Mouse (Mus musculus) layer of hippocampus, adult 18-20 months (tissue): ENCODE measurements around the gene Shank1. TPM values are rescaled to one million over a fixed set of nuclear protein-coding genes. Genes with fewer than 3 reads are reported as not detected.
"Not testable (repeated sequence)": the region's sequence is repeated elsewhere in the genome, so short reads cannot be mapped to it uniquely, and the experiment has no call there.

ENCODE experiments used
- DNase-seq, 2 experiments: peaks; one replicate each; pipeline ENCODE4 v3.0.0; 2022; ENCODE audit warnings: low spot score in 2 of 2
- long read RNA-seq: library from polyadenylated mRNA; stranded (forward); transcript quantifications from one replicate; pipeline ENCODE4 v2.0.0, GENCODE M21; 2021
- total RNA-seq, 2 experiments: library from RNA; stranded (reverse); gene quantifications; 2 replicates each; pipeline ENCODE4 v1.2.3; 2021

Shank1 gene
- 100 to 1,000 TPM; 626 to 653 TPM for total RNA-seq
- long read RNA-seq, partial matches to known transcripts, result 14 of 52 reads
- long read RNA-seq, other reads (novel, unspliced or antisense), result 38 of 52 reads

- peak in 1 of 2 experiments; percentile 22 for DNase-seq
Measured at GRCm38 (mm10) chr7:44309475-44310284, at the start of gene Shank1. Gene Shank1, plus strand, starts transcription at chr7:44310253.

DNA sequence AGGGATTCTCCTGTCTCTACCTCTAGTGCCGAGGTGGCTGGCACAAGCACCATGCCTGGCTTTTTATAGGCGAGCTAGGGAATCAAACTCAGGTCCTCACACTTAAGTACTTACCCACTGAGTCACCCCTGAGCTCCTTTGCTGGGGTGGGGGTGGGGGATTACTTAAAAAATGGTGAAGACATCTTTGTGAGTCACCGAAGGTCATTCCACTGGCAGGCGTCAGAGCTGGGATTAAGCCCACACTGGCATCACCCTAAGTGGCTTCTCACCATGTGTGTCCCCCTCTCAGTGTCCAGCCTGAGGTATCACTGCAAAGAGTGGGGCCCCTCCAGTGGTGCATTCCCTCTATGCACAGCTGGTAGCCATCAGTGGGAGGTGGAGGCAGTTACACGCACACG lies 49.6 kb upstream of the Shank1 start:
- DNase-seq, result no peak

- no peak for DNase-seq
Measured at GRCm38 (mm10) chr7:44261147-44261546, 48.9 kb upstream of the Shank1 start, which contains the start of gene Gm15517. Gene Gm15517, plus strand, starts transcription at chr7:44261447.

DNA sequence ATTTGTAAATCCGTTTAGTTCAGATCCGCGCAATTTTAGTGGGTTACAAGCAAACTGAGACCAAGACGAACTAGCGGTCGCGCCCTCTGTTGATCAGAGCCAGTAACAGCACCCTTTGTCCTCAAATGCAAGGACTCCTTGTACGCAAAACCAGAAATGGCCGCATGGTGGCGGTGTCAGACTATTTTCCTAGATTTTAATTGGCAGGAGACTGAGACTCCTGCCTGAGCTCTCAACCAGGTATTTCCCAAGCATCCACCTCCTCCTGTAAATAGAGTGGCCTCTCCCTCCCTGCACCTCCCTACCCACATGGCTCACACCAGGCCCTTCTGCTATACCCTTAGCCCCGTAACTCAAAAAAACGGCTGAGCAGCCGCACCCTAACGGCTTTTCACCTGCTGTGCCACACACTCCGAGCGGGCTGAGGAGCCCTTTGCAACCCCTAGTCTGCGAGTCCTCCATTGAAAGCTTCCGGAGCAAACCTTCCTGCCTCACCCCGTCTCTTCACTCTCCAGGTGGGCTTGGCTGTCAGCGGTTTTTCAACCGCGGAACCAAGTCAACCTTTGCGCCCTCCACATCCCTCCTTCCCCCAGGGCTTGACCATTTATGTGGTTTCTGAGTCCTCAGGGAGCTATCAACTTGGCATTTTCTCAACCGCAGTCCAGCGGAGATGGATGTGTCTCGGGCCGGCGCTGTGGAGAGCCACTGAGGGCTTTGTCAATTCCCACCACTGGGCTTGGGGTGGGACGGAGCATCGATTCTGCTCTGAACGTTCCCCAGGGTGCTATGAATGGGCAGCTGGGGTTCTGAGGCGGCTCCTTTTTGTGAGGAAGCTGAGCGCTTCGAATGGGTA lies 47.0 kb upstream of the Shank1 start:
- DNase-seq, result peak; percentile 92 to 99

GRCm38 (mm10) chr7:44268117-44268516 lies 41.9 kb upstream of the Shank1 start:
- DNase-seq, result no peak

- no peak for DNase-seq
Measured at GRCm38 (mm10) chr7:44269397-44269796, 40.7 kb upstream of the Shank1 start.

DNA sequence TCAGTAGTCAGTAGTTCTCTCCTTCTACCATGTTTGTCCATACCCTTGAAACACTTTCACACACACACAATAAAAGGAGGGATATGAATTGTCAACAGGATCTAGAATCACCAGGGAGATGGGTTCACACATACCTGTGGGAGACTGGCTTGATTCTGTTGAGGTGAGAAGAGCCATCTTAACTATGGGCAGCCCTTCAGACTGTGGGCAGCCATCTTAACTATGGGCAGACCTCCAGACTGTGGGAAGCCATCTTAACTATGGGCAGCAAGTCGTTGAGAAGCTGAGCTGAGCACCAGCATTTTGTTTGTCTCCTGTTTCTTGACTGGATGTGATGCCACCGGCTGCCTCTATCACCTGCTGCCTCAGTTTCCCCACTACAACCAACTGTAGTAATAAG lies 38.7 kb upstream of the Shank1 start:
- DNase-seq, result no peak

- DNase-seq, result no peak
Measured at GRCm38 (mm10) chr7:44272546-44272945, 37.5 kb upstream of the Shank1 start.

- DNase-seq, result no peak
Measured at GRCm38 (mm10) chr7:44273446-44273845, 36.6 kb upstream of the Shank1 start.

DNA sequence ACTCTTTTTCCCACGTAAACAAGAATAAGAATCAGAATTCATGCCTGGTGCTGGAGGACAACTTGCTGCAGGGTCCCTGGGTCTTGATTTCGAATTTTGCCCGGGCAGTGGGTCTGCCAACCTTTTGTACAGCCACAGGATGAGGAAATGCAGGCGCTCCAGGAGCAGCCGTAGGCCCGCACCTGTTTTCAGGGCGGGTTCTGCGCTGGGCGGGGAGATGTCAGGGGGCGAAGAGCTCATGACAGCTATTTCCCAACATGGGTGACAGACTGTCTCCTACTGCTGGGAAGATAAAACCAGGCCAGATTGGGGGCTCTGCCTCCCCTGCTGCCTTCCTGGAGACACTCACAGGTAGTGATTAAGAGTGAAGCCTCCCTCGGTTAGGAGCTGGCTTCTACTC lies 36.0 kb upstream of the Shank1 start:
- DNase-seq, result no peak

DNA sequence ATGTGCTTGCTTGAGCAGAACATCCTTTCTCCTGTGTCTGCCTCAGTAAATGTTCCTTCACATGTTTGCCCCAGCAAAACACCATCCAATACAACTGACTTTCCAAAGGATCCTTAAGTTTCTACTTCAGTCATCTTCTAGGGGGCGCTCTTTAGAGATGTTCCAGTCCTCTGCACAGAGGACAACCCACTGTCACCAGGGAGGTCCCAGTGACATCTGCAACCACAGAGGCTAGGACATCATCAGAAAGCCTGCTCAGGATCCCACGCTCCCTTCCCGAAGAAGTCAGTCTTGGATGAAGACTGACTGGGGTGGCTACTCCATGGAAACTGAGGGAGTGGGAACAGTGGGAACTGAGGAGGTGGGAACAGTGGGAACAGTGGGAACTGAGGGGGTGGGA lies 34.5 kb upstream of the Shank1 start:
- no peak for DNase-seq

- no peak for DNase-seq
Measured at GRCm38 (mm10) chr7:44276461-44277249, 33.4 kb upstream of the Shank1 start.

DNA sequence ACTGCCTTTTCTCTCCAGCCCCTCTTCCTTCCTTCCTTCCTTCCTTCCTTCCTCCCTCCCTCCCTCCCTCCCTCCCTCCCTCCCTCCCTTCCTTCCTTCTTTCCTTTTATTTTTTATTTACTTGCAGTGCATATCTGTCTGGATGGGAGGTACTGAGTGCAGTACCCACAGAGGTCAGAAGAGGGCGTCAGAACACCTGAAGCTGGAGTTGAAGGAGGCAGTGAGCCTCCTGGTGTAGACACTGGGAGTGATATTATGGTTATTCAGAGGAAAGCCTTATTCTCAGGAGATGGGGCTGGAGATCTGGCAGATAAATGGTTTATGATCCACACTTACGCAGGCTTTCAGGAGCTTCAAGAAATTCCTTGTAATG lies 32.8 kb upstream of the Shank1 start:
- peak in 1 of 2 experiments; percentile 82 for DNase-seq

DNA sequence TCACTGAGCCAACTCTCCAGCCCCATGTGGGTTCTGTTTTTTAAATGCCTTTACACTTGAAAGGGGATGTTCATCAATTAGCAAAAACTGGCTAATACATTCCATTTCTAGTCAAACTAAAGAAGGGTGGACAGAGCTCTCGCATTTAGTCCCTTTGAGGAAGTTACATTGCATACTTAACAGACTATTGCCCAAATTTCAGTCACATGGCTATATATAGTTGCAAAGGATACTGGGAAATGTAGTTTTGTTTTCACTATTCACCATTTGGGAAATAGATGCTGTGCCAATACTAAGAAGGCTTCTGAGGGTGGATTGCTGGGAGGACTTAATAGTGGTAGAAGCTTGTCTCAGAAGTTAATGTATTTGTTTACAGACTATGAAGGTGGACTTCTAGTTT lies 29.1 kb upstream of the Shank1 start:
- DNase-seq, result no peak

GRCm38 (mm10) chr7:44281586-44281985 lies 28.5 kb upstream of the Shank1 start:
- DNase-seq, result no peak

GRCm38 (mm10) chr7:44287760-44288159 lies 22.3 kb upstream of the Shank1 start:
- DNase-seq, result no peak

- no peak for DNase-seq
Measured at GRCm38 (mm10) chr7:44290986-44291385, 19.1 kb upstream of the Shank1 start.

GRCm38 (mm10) chr7:44291418-44291817 lies 18.6 kb upstream of the Shank1 start:
- no peak for DNase-seq

DNA sequence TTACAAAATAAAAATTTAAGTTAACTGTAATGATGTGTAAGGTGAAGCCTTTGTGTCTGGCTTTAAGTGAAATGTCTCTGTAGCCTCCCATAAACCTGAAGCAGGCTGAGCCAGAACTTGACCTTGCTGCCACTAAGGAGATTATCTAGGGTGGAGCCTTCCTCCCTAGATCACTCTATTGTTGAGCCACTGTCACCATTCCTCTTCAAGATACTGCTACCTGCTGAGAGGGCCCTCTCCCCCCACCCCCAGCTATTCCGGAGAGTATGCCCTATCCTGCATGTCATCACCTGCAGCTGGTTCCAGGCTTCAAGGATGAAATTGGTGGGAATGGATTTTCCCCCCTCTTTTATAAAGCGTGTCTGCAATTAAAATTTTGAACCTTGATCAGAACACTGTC lies 12.6 kb upstream of the Shank1 start:
- not testable (repeated sequence) for DNase-seq

DNA sequence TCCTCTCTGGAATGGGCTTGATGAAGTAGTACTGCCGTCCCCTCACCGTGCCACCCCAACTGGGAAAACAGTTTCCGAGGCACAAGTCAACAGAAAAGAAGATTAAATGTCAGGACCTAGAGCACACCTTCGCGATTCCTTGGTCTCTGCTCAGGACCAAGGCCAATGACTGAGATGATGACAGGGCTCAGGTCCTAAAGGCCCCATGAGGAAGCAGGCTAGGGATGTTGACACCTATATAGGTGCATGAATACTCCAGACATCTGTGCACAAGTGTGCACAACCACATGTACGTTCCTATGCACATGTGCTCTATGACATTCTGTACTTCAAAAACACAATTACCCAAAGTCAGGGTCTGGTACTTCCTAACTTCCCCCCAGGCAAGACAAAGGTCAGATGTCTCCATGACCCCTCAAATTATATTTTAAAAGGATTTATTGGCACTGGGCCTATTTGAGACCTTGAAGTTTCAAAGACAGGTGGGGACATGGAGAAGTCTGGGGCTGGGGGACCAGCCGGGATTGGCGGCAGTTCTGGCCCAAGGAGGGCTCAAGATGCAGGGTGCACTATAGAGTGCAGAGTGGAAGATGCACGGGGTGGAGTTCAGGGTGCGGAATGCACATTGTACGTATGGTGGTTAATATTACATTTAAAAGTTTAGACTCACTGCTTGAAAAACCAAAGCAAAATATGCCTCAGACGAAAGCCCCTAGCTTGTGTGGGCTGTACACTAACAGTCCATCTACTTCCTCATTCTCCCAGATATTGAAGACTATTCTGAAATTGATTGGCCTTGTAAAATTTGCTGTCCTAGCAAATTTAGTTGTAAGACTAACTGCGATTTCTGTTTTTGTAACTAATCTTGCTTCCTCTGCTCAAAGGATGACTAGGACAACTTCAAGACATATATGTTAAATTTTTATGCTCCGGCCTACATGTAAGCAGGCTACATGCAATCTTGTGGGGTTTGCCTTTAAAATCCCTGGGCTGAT lies 6.4 kb upstream of the Shank1 start:
- DNase-seq, result no peak
